Comparison of ENCODE assay signal across 28 mouse cellular contexts in the genomic region with DNA sequence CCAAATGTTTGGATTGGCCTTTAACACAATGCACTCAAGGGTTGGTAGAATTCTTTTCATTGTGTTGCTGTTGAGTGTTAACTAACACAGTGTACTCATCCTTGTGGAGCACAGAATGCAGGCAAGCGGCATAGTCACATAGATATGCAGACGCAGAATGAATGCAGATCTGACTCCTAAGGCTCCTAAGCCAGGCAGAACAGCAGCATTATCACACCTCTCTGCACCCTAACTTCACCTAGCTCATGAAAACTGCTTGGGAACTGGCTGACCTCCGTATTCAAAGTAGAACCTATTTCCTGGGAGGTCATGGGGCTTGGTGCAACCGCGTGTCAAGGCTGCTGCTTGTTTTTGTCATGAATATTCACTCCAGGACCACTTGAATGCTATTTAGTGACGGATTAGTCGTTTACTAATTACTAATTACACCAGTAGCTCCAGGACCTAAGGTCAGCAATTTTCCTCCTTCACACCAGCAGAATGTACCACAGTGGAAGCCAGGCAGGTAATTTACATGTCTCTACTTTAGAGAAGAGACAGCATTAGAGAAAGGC.
DNase-seq lines count a peak whose midpoint lies in the region; ATAC-seq and TF ChIP-seq lines count a peak whose summit lies in the region.
"Had no signal": no experiment of that assay in that cellular context is flagged by ENCODE, and none has a peak within 500 bp of the region (broad histone marks: within the 10 kb centered on the region; RNA-seq: fewer than 3 reads in every experiment).

No protein-coding gene starts in this region.

- H3K27me3 ChIP-seq in forebrain, embryonic 11.5 days (ENCODE audit: control insufficient read depth, insufficient read depth, low read length), result no peaks in the 10 kb centered on the region
- no peaks in the 10 kb centered on the region for H3K27me3 ChIP-seq in forebrain, postnatal 0 days (ENCODE audit: insufficient read depth, low read length)
- H3K27me3 ChIP-seq in kidney, adult 2 months (replicated peaks; ENCODE audit: control insufficient read depth, insufficient read depth, low read length), result no peaks in the 10 kb centered on the region
- H3K27me3 ChIP-seq in kidney, embryonic 16.5 days (ENCODE audit: insufficient read depth, low read length), result no peaks in the 10 kb centered on the region
- H3K27me3 ChIP-seq: CH12.LX; embryonic facial prominence, embryonic 13.5 days; heart, embryonic 13.5 days; limb, embryonic 15.5 days; liver, embryonic 13.5 days had no signal

- WGBS in forebrain, embryonic 11.5 days, result 12% methylated on average over 7 of the region's 7 CpGs
- WGBS in forebrain, postnatal 0 days, result 21% methylated on average over 7 of the region's 7 CpGs
- WGBS in kidney, adult 2 months, result 34% methylated on average over 7 of the region's 7 CpGs
- WGBS in kidney, embryonic 16.5 days, result 48% methylated on average over 7 of the region's 7 CpGs

- ATAC-seq in forebrain, embryonic 11.5 days (replicated peaks; ENCODE audit: low FRiP score), result peak; percentile 51
- no peak for ATAC-seq in forebrain, postnatal 0 days
- peak; percentile 73 for ATAC-seq in kidney, embryonic 16.5 days (ENCODE audit: low FRiP score, low TSS enrichment)
- ATAC-seq: inflammation-experienced regulatory T-cells, adult 6 months had no signal

- no peak overlapping the region for H3K9ac ChIP-seq in forebrain, embryonic 11.5 days (ENCODE audit: low read length)
- H3K9ac ChIP-seq in forebrain, postnatal 0 days, result no peak overlapping the region
- no peak overlapping the region for H3K9ac ChIP-seq in kidney, embryonic 16.5 days (replicated peaks; ENCODE audit: low read length)
- H3K9ac ChIP-seq: embryonic facial prominence, embryonic 13.5 days; heart, embryonic 13.5 days; hindbrain, embryonic 14.5 days; limb, embryonic 15.5 days; liver, embryonic 13.5 days had no signal

- peaks cover 4% of the 10 kb centered on the region; the same call in 1 of the 2 replicates for H3K4me1 ChIP-seq in forebrain, embryonic 11.5 days (replicated peaks; ENCODE audit: control insufficient read depth, insufficient read depth, low read length)
- peaks cover 6% of the 10 kb centered on the region; the same call in 1 of the 2 replicates for H3K4me1 ChIP-seq in forebrain, postnatal 0 days (ENCODE audit: insufficient read depth)
- H3K4me1 ChIP-seq in kidney, adult 2 months (ENCODE audit: control insufficient read depth, insufficient read depth, low read length), result no peaks in the 10 kb centered on the region
- 0 out of 2 replicates have a peak, but pooled peaks cover 5% of the 10 kb centered on the region for H3K4me1 ChIP-seq in kidney, embryonic 16.5 days (ENCODE audit: insufficient read depth, low read length)
- H3K4me1 ChIP-seq: heart, embryonic 13.5 days; limb, embryonic 15.5 days; liver, embryonic 13.5 days had no signal

- no peak for DNase-seq in forebrain, embryonic 11.5 days (ENCODE audit: low spot score)
- DNase-seq in forebrain, postnatal 0 days, result no peak
- peak; percentile 32 for DNase-seq in kidney, adult 2 months
- no peak for DNase-seq in kidney, adult 18-20 months
- DNase-seq in R1 (ENCODE audit: low read depth, low spot score), result peak; percentile 2
- DNase-seq in layer of hippocampus, adult 9-11 months, result no peak
- no peak for DNase-seq in layer of hippocampus, postnatal 14 days (ENCODE audit: low spot score in 2 of 2)
- DNase-seq: adrenal gland, postnatal 10 days; cerebellum, adult 11 months; cerebellum, postnatal 10 days; gastrocnemius, adult 2 months; gastrocnemius, postnatal 36 days; heart, adult 2 months; heart, postnatal 10 days; liver, embryonic 13.5 days; lung, adult 18-20 months; lung, postnatal 10 days; right cerebral cortex, postnatal 14 days had no signal

- no peak overlapping the region for H3K27ac ChIP-seq in forebrain, embryonic 11.5 days (ENCODE audit: low read depth, low read length)
- H3K27ac ChIP-seq in forebrain, postnatal 0 days (ENCODE audit: low read depth, low read length), result no peak overlapping the region
- H3K27ac ChIP-seq in kidney, adult 2 months (ENCODE audit: insufficient read depth, low read depth, low read length), result no peak overlapping the region
- no peak overlapping the region for H3K27ac ChIP-seq in kidney, embryonic 16.5 days (ENCODE audit: low read length)
- H3K27ac ChIP-seq: embryonic facial prominence, embryonic 13.5 days; forebrain, embryonic 10.5 days; gastrocnemius, adult 2 months; heart, adult 2 months; heart, embryonic 13.5 days; hindbrain, embryonic 14.5 days; limb, embryonic 10.5 days; limb, embryonic 15.5 days; liver, embryonic 13.5 days; macrophage had no signal

- TF ChIP-seq POLR2A in kidney, adult 2 months (IDR thresholded peaks at IDR 0.05; ENCODE audit: low read depth, low read length), result no peak

- TF ChIP-seq CTCF in forebrain, postnatal 0 days (IDR thresholded peaks at IDR 0.05; ENCODE audit: low read depth), result no peak
- TF ChIP-seq CTCF in kidney, adult 2 months (conservative IDR thresholded peaks at IDR 0.05; ENCODE audit: insufficient read depth, insufficient read length, low read depth, low read length), result no peak

- H3K36me3 ChIP-seq in forebrain, embryonic 11.5 days (ENCODE audit: control insufficient read depth, insufficient read depth, low read length), result no peaks in the 10 kb centered on the region
- H3K36me3 ChIP-seq in forebrain, postnatal 0 days (ENCODE audit: insufficient read depth), result no peaks in the 10 kb centered on the region
- no peaks in the 10 kb centered on the region for H3K36me3 ChIP-seq in kidney, adult 2 months (ENCODE audit: control insufficient read depth, insufficient read depth, low read length)
- H3K36me3 ChIP-seq in kidney, embryonic 16.5 days (ENCODE audit: insufficient read depth, low read length), result no peaks in the 10 kb centered on the region
- H3K36me3 ChIP-seq: embryonic facial prominence, embryonic 13.5 days; forebrain, embryonic 10.5 days; heart, embryonic 13.5 days; limb, embryonic 10.5 days; limb, embryonic 15.5 days; liver, embryonic 13.5 days had no signal

- 0 out of 2 replicates have a peak overlapping the region, but pooled peaks have one; percentile 11 for H3K4me2 ChIP-seq in forebrain, embryonic 11.5 days (ENCODE audit: low read depth, low read length, severe bottlenecking)
- H3K4me2 ChIP-seq in forebrain, postnatal 0 days (ENCODE audit: low read depth), result no peak overlapping the region
- no peak overlapping the region for H3K4me2 ChIP-seq in kidney, embryonic 16.5 days (replicated peaks; ENCODE audit: low read depth, low read length)
- H3K4me2 ChIP-seq: embryonic facial prominence, embryonic 13.5 days; heart, embryonic 13.5 days; hindbrain, embryonic 14.5 days; limb, embryonic 15.5 days; liver, embryonic 13.5 days had no signal

- H3K9me3 ChIP-seq in forebrain, embryonic 11.5 days (ENCODE audit: control insufficient read depth, low read length), result no peaks in the 10 kb centered on the region
- H3K9me3 ChIP-seq in forebrain, postnatal 0 days (ENCODE audit: low read length), result no peaks in the 10 kb centered on the region
- H3K9me3 ChIP-seq in kidney, embryonic 16.5 days (ENCODE audit: low read length), result no peaks in the 10 kb centered on the region
- H3K9me3 ChIP-seq: embryonic facial prominence, embryonic 13.5 days; forebrain, embryonic 10.5 days; heart, embryonic 13.5 days; limb, embryonic 10.5 days; limb, embryonic 15.5 days; liver, embryonic 13.5 days had no signal

- no peak overlapping the region for H3K4me3 ChIP-seq in forebrain, embryonic 11.5 days (ENCODE audit: low read depth, low read length)
- H3K4me3 ChIP-seq in forebrain, postnatal 0 days (ENCODE audit: low read depth, low read length), result no peak overlapping the region
- no peak overlapping the region for H3K4me3 ChIP-seq in kidney, adult 2 months (ENCODE audit: insufficient read depth, low read depth, low read length)
- no peak overlapping the region for H3K4me3 ChIP-seq in kidney, embryonic 16.5 days (ENCODE audit: low read length)
- H3K4me3 ChIP-seq: embryonic facial prominence, embryonic 13.5 days; forebrain, embryonic 10.5 days; gastrocnemius, adult 2 months; heart, adult 2 months; heart, embryonic 13.5 days; limb, embryonic 10.5 days; limb, embryonic 15.5 days; liver, embryonic 13.5 days had no signal

Comparison
In these comparisons a context has a peak if more than half of its experiments do, and no peak if none do; other contexts are left out.
1. DNase-seq: peak in kidney, adult 2 months (single experiment) and R1 (single experiment); none in forebrain, embryonic 11.5 days (single experiment), forebrain, postnatal 0 days (single experiment), kidney, adult 18-20 months (single experiment), layer of hippocampus, adult 9-11 months (single experiment) and layer of hippocampus, postnatal 14 days (0 of 2).